Mouse (Mus musculus) thymus, adult 2 months (tissue): ENCODE results near the gene Trp53. TPM values are rescaled to one million over a fixed set of nuclear protein-coding genes. Genes with fewer than 3 reads are reported as not detected.

Experiments used
- DNase-seq: peaks from one replicate; pipeline ENCODE4 v3.0.0; 2021
- H3K27ac ChIP-seq: fragments of 200-500 bp; 2 replicates; pipeline ENCODE4 v1.5.1; 2012; ENCODE audit warnings: low read length, control low read depth; ENCODE audit not compliant: control insufficient read depth, insufficient read depth
- H3K27me3 ChIP-seq: fragments of 200-500 bp; 2 replicates; pipeline ENCODE4 v1.6.1; 2012; ENCODE audit warnings: mild to moderate bottlenecking, low read length, moderate library complexity, mixed read lengths; ENCODE audit not compliant: control insufficient read depth, insufficient read depth
- H3K36me3 ChIP-seq: fragments of 200-500 bp; 2 replicates; pipeline ENCODE4 v1.6.1; 2012; ENCODE audit warnings: mild to moderate bottlenecking, low read length, moderate library complexity; ENCODE audit not compliant: control insufficient read depth, insufficient read depth
- H3K4me1 ChIP-seq: fragments of 200-500 bp; replicated peaks from 2 replicates; pipeline ENCODE4 v1.6.1; 2012; ENCODE audit warnings: low read length; ENCODE audit not compliant: control insufficient read depth, insufficient read depth
- H3K4me3 ChIP-seq: fragments of 200-500 bp; 2 replicates; pipeline ENCODE4 v1.5.1; 2012; ENCODE audit warnings: mild to moderate bottlenecking, low read length, control low read depth, moderate library complexity; ENCODE audit not compliant: control insufficient read depth, insufficient read depth
- CTCF ChIP-seq: fragments of 200-500 bp; IDR thresholded peaks from 2 replicates; pipeline ENCODE4 v1.5.1; 2012; ENCODE audit warnings: mild to moderate bottlenecking, control low read depth, low read length, moderate library complexity, borderline replicate concordance; ENCODE audit not compliant: control insufficient read depth, poor library complexity, insufficient read depth; ENCODE audit errors: extremely low read depth
- POLR2A ChIP-seq: fragments of 200-500 bp; IDR thresholded peaks from 2 replicates; pipeline ENCODE4 v1.6.1; 2012; ENCODE audit warnings: mild to moderate bottlenecking, low read length, control low read depth, moderate library complexity; ENCODE audit not compliant: control insufficient read depth, poor library complexity, insufficient read depth; ENCODE audit errors: extremely low read depth
- WGBS: fragments of 180-500 bp; shearing (Covaris S2); methylation state at CpG from one replicate; pipeline ENCODE4 v1.1.7; 2018; 5-methylcytosine and 5-hydroxymethylcytosine counted together
- polyA plus RNA-seq: library from polyadenylated mRNA; depleted of rRNA; stranded (reverse); fragments of >200 nt; gene quantifications from 2 replicates; pipeline ENCODE4 v1.2.3, GENCODE M21; 2012

Gene Trp53
- polyA plus RNA-seq, 1 experiment: 266 TPM

GRCm38 (mm10) chr11:69553341-69553721 lies 26.8 kb upstream of the Trp53 start:
- Histone ChIP-seq H3K36me3 (no peaks in the 10 kb centered on the region), H3K4me3 (no peak overlapping the region), H3K27me3 (no peaks in the 10 kb centered on the region; the same call in 1 of the 2 replicates), H3K4me1 (peaks cover 8% of the 10 kb centered on the region), H3K27ac (no peak overlapping the region)
- WGBS: 76% methylated on average over 2 of the region's 2 CpGs
- TF ChIP-seq POLR2A (no peak), CTCF (no peak)
- DNase-seq: no peak

- Histone ChIP-seq H3K4me3 (no peak overlapping the region), H3K27me3 (no peaks in the 10 kb centered on the region; the same call in 1 of the 2 replicates), H3K4me1 (peaks cover 8% of the 10 kb centered on the region), H3K36me3 (no peaks in the 10 kb centered on the region), H3K27ac (no peak overlapping the region)
- TF ChIP-seq CTCF (no peak), POLR2A (no peak)
- DNase-seq: no peak
- WGBS: 70% methylated on average over 5 of the region's 5 CpGs
Observed at GRCm38 (mm10) chr11:69554539-69555140, 25.5 kb upstream of the Trp53 start.

DNA sequence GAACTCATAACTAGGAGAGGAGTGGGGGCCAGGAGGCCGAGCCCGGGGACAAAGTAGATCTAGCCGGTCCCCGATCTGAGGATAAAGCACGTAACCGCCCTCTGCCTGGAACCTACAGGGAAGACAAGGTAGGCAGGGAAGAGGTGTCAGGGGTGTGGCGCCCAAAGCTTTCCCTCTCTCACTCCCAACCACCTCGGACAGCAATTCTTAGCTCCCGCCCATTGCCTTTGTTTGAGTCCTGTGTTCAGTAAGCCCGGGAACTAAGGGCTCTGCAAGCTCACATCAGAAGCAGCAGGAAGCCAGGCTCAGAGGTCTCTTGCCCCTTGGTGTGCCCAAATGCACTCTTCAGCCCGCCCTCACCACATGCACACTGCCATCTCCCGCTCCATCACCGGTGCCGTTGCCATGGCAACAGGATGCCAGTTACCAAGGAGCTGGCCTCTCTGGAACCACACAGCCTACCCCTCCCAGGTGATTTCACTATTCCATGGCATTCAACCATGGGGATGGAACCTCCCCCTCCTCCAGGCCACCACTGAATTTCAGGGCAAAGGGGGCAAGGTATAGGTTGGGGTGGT lies 22.7 kb upstream of the Trp53 start:
- H3K27ac ChIP-seq: no peak overlapping the region
- 61% methylated on average over 14 of the region's 14 CpGs for WGBS
- TF ChIP-seq CTCF (no peak), POLR2A (no peak)
- peaks cover 4% of the 10 kb centered on the region; the same call in 1 of the 2 replicates for H3K27me3 ChIP-seq
- peaks cover 14% of the 10 kb centered on the region for H3K36me3 ChIP-seq
- no peak overlapping the region for H3K4me3 ChIP-seq
- no peak for DNase-seq
- H3K4me1 ChIP-seq: peaks cover 14% of the 10 kb centered on the region

- WGBS: 48% methylated on average over 6 of the region's 6 CpGs
- H3K36me3 ChIP-seq: peaks cover 22% of the 10 kb centered on the region
- no peak for DNase-seq
- TF ChIP-seq POLR2A (no peak), CTCF (no peak)
- H3K27ac ChIP-seq: no peak overlapping the region
- 0 out of 2 replicates have a peak, but pooled peaks cover 6% of the 10 kb centered on the region for H3K4me1 ChIP-seq
- no peak overlapping the region for H3K4me3 ChIP-seq
- H3K27me3 ChIP-seq: peaks cover 4% of the 10 kb centered on the region; the same call in 1 of the 2 replicates
Observed at GRCm38 (mm10) chr11:69558756-69559155, 21.4 kb upstream of the Trp53 start.

- peaks cover 22% of the 10 kb centered on the region for H3K36me3 ChIP-seq
- peaks cover 4% of the 10 kb centered on the region; the same call in 1 of the 2 replicates for H3K27me3 ChIP-seq
- H3K4me1 ChIP-seq: 0 out of 2 replicates have a peak, but pooled peaks cover 6% of the 10 kb centered on the region
- no peak overlapping the region for H3K27ac ChIP-seq
- H3K4me3 ChIP-seq: no peak overlapping the region
- no peak for TF ChIP-seq POLR2A
- 67% methylated on average over 5 of the region's 5 CpGs for WGBS
- DNase-seq: no peak
Observed at GRCm38 (mm10) chr11:69559183-69559582, 21.0 kb upstream of the Trp53 start.

- no peak within 1 kb of the TSS for H3K27ac ChIP-seq
- H3K36me3 ChIP-seq: peaks cover 22% of the 10 kb centered on the region
- H3K4me1 ChIP-seq: peaks cover 7% of the 10 kb centered on the region; the same call in 1 of the 2 replicates
- 24% methylated on average over 54 of the region's 59 CpGs for WGBS
- H3K4me3 ChIP-seq: no peak within 1 kb of the TSS
- DNase-seq: no peak
- TF ChIP-seq CTCF (no peak), POLR2A (no peak)
- H3K27me3 ChIP-seq: peaks cover 4% of the 10 kb centered on the region; the same call in 1 of the 2 replicates
Observed at GRCm38 (mm10) chr11:69559851-69560765, 20.1 kb upstream of the Trp53 start, which contains the start of gene Efnb3. Gene Efnb3 (minus strand): TSS chr11:69560205.
